Mouse (Mus musculus) cerebellum, adult 2 months (tissue): ENCODE measurements at regions not wholly inside any gene's neighbourhood (a gene's known extent, or its start where the extent isn't known, plus 50 kb on each side); places are given as distances from the start of the nearest gene placed in this dataset.

Source experiments
- DNase-seq, 2 experiments: peaks; one replicate each; pipeline ENCODE4 v3.0.0; 2021
- H3K27ac ChIP-seq: fragments of 200-500 bp; 2 replicates; pipeline ENCODE4 v1.5.1; 2012; ENCODE audit warnings: low read length, control low read depth, inconsistent platforms; ENCODE audit not compliant: insufficient read depth
- H3K27me3 ChIP-seq: fragments of 200-500 bp; 2 replicates; pipeline ENCODE4 v1.6.1; 2012; ENCODE audit warnings: inconsistent platforms, mild to moderate bottlenecking, low read length, moderate library complexity; ENCODE audit not compliant: control insufficient read depth, insufficient read depth
- H3K4me1 ChIP-seq: fragments of 200-500 bp; 2 replicates; pipeline ENCODE4 v1.6.1; 2011; ENCODE audit warnings: low read length; ENCODE audit not compliant: control insufficient read depth, insufficient read depth
- H3K4me3 ChIP-seq: fragments of 200-500 bp; replicated peaks from 2 replicates; pipeline ENCODE3; 2011; ENCODE audit warnings: mild to moderate bottlenecking, low read depth, low read length, control low read depth; ENCODE audit not compliant: insufficient read depth
- CTCF ChIP-seq: fragments of 200-500 bp; IDR thresholded peaks from 2 replicates; pipeline ENCODE4 v1.5.1; 2011; ENCODE audit warnings: low read depth, mild to moderate bottlenecking, control low read depth, low read length, moderate library complexity, borderline replicate concordance; ENCODE audit not compliant: insufficient read depth
- POLR2A ChIP-seq: fragments of 200-500 bp; IDR thresholded peaks from 2 replicates; pipeline ENCODE4 v1.6.1; 2011; ENCODE audit warnings: low read length, control low read depth, borderline replicate concordance; ENCODE audit not compliant: insufficient read depth
- WGBS: fragments of 180-500 bp; shearing (Covaris S2); methylation state at CpG from one replicate; pipeline ENCODE4 v1.1.7; 2018; 5-methylcytosine and 5-hydroxymethylcytosine counted together

GRCm38 (mm10) chr7:111147593-111147992 is 64.8 kb upstream of the Eif4g2 start:
- Histone ChIP-seq H3K4me1 (peaks cover 10% of the 10 kb centered on the region; the same call in 1 of the 2 replicates), H3K27me3 (no peaks in the 10 kb centered on the region), H3K27ac (no peak overlapping the region), H3K4me3 (no peak overlapping the region)
- no peak for TF ChIP-seq POLR2A
- TF ChIP-seq CTCF = no peak
- no peak for DNase-seq
- WGBS = 88% methylated on average over 6 of the region's 6 CpGs

DNA sequence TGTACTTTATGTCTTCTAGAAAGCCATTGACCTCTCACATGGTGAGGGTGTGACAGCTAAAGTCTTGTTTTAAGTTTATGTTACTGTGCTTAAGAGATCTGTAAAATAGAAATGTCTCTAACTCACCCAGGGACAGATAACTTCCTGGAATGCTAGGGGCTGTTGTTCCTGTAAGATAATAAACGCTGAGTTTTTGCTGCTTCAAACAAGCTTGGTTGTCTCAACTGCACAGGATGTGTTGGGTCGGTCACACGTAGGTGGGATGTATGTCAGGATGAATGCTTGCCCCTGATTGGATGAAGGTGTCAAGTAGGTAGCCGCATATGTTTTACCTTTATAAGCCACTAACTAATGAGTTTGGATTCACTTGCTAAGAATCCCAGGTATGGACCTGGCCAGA is 63.8 kb upstream of the Eif4g2 start:
- 92% methylated on average over 4 of the region's 4 CpGs for WGBS
- Histone ChIP-seq H3K27me3 (no peaks in the 10 kb centered on the region), H3K4me1 (peaks cover 10% of the 10 kb centered on the region; the same call in 1 of the 2 replicates), H3K4me3 (no peak overlapping the region), H3K27ac (no peak overlapping the region)
- TF ChIP-seq CTCF (no peak), POLR2A (no peak)
- DNase-seq = no peak

DNA sequence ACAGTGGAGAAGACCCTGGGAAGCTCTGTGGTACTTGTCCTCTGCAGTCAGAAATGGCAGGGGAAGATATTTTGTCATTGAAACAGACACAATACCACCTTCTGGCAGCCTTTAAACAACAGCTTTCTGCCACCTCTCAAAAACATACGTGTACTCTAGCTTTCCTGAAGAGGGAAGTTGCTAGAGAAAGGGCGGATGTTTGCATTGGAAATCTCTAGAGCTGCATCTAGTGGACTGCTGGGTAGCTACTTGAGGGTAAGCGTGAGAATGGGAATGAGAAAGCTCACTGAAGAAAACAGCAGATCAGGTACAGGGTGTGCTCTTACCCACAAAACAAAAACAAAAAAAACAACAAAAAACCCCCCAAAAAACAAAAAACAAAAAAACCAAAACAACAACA is 61.4 kb upstream of the Eif4g2 start:
- no peak overlapping the region for H3K27ac ChIP-seq
- no peak for TF ChIP-seq CTCF
- TF ChIP-seq POLR2A = no peak
- no peak for DNase-seq
- 71% methylated on average over 3 of the region's 3 CpGs for WGBS
- no peaks in the 10 kb centered on the region for H3K27me3 ChIP-seq
- no peaks in the 10 kb centered on the region for H3K4me1 ChIP-seq
- no peak overlapping the region for H3K4me3 ChIP-seq

DNA sequence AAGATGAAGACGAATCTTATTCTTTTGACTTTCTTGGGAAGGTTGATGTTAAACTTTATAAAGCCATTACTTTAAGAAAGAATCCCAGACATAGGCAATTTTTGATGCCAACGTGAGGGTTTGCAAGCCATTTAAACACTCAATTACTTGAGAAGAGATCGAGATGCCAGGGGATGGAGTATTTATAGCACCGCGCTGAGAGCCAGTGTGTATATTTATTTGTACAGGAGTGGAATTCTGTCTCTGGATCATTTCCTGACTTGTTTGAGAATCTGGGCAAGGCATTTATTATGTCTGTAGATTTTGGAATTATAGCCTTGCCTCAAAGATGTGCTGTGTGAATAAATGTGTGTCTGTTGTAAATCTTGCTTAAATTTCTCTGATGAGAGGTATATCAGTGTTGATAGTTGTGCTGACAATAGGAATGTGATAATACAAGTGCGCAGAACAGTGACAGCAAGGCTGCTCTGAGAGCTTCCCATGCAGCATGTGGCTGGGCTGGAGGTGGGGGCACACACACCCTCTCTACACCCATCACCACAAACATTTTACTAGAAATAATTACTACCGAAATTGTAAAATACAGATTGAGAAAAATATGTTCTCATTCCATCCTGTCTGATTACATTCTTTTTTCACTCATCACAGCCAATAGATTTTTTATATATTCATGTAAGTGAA is 58.6 kb upstream of the Eif4g2 start:
- TF ChIP-seq CTCF = no peak
- TF ChIP-seq POLR2A = no peak
- WGBS = 87% methylated on average over 7 of the region's 7 CpGs
- Histone ChIP-seq H3K27me3 (no peaks in the 10 kb centered on the region), H3K27ac (no peak overlapping the region), H3K4me3 (no peak overlapping the region), H3K4me1 (no peaks in the 10 kb centered on the region)
- no peak for DNase-seq

- Histone ChIP-seq H3K4me3 (no peak overlapping the region), H3K27me3 (no peaks in the 10 kb centered on the region), H3K4me1 (no peaks in the 10 kb centered on the region), H3K27ac (no peak overlapping the region)
- WGBS = 96% methylated on average over 2 of the region's 2 CpGs
- DNase-seq = no peak
- TF ChIP-seq CTCF = no peak
- no peak for TF ChIP-seq POLR2A
Observed at GRCm38 (mm10) chr7:111138038-111138437, 55.2 kb upstream of the Eif4g2 start.

GRCm38 (mm10) chr7:111136066-111136639 is 53.3 kb upstream of the Eif4g2 start:
- 84% methylated on average over 6 of the region's 6 CpGs for WGBS
- Histone ChIP-seq H3K27me3 (no peaks in the 10 kb centered on the region), H3K4me1 (no peaks in the 10 kb centered on the region), H3K27ac (no peak overlapping the region), H3K4me3 (no peak overlapping the region)
- no peak for DNase-seq
- TF ChIP-seq CTCF = no peak
- TF ChIP-seq POLR2A = no peak

GRCm38 (mm10) chr7:111134496-111134895 is 51.7 kb upstream of the Eif4g2 start:
- no peak overlapping the region for H3K27ac ChIP-seq
- 89% methylated on average over 2 of the region's 2 CpGs for WGBS
- no peak overlapping the region for H3K4me3 ChIP-seq
- no peak for DNase-seq
- H3K27me3 ChIP-seq = no peaks in the 10 kb centered on the region
- H3K4me1 ChIP-seq = no peaks in the 10 kb centered on the region
- TF ChIP-seq CTCF (no peak), POLR2A (no peak)
